Mouse (Mus musculus) liver, embryonic 14.5 days (tissue): ENCODE measurements around the gene Teddm2. TPM values are rescaled to one million over a fixed set of nuclear protein-coding genes. Genes with fewer than 3 reads are reported as not detected.

Experiments
- ATAC-seq: fragments of 200-750 bp; cut with Nextera tagmentation; 2 replicates; pipeline ENCODE4 v1.8.0; 2017; ENCODE audit warnings: moderate number of reproducible peaks, mild to moderate bottlenecking, moderate library complexity; ENCODE audit not compliant: insufficient read depth
- DNase-seq, 3 experiments: peaks; one replicate each; pipeline ENCODE4 v3.0.0-alpha.2; 2012 to 2013; ENCODE audit warnings: low read depth in 3 of 3, low spot score in 3 of 3
- H3K27ac ChIP-seq: fragments of 300-500 bp; sonication (generic); 2 replicates; pipeline ENCODE4 v1.5.1; 2014; ENCODE audit warnings: moderate library complexity, mild to moderate bottlenecking, control low read depth, inconsistent platforms
- H3K27me3 ChIP-seq: fragments of 300-500 bp; sonication (generic); 2 replicates; pipeline ENCODE4 v1.6.1; 2014; ENCODE audit warnings: mild to moderate bottlenecking, low read length, moderate library complexity; ENCODE audit not compliant: control insufficient read depth, insufficient read depth
- H3K36me3 ChIP-seq: fragments of 300-500 bp; sonication (generic); replicated peaks from 2 replicates; pipeline ENCODE4 v1.6.1; 2014; ENCODE audit warnings: low read depth; ENCODE audit not compliant: control insufficient read depth, insufficient read depth
- H3K4me1 ChIP-seq, 2 experiments: fragments of 200-500 bp in 1 of 2; fragments of 300-500 bp in 1 of 2; sonication (generic) in 1 of 2; replicated peaks; 2 replicates each; pipeline ENCODE4 v1.6.1; 2012 to 2014; ENCODE audit warnings: antibody characterized with exemption in 1 of 2, inconsistent platforms in 1 of 2, low read length in 1 of 2; ENCODE audit not compliant: control insufficient read depth in 2 of 2, insufficient read depth in 2 of 2
- H3K4me2 ChIP-seq: fragments of 300-500 bp; sonication (generic); 2 replicates; pipeline ENCODE4 v1.6.1; 2014; ENCODE audit warnings: low read depth, mild to moderate bottlenecking, control low read depth, moderate library complexity
- H3K4me3 ChIP-seq, 2 experiments: fragments of 200-500 bp in 1 of 2; fragments of 300-500 bp in 1 of 2; sonication (generic) in 1 of 2; 2 replicates each; pipeline ENCODE4 v1.5.1; 2012 to 2014; ENCODE audit warnings: low read depth in 2 of 2, low read length in 2 of 2, mild to moderate bottlenecking in 2 of 2, control low read depth in 1 of 2, inconsistent platforms in 1 of 2, moderate library complexity in 1 of 2; ENCODE audit not compliant: insufficient read depth in 1 of 2
- H3K9ac ChIP-seq: fragments of 300-500 bp; sonication (generic); replicated peaks from 2 replicates; pipeline ENCODE4 v1.6.1; 2014; ENCODE audit warnings: mild to moderate bottlenecking, control low read depth, moderate library complexity
- H3K9me3 ChIP-seq: fragments of 300-500 bp; sonication (generic); 2 replicates; pipeline ENCODE4 v1.6.1; 2016; ENCODE audit warnings: low read length, mixed read lengths; ENCODE audit not compliant: control insufficient read depth
- CTCF ChIP-seq: IDR thresholded peaks from 2 replicates; pipeline ENCODE4 v1.5.1; 2016; ENCODE audit warnings: antibody characterized with exemption, low read depth, control low read depth
- EP300 ChIP-seq: IDR thresholded peaks from 2 replicates; pipeline ENCODE4 v1.6.1; 2016; ENCODE audit warnings: antibody characterized with exemption, low read depth
- WGBS: fragments of 180-500 bp; shearing (Covaris S2); extraction: QIAGEN DNeasy Blood & Tissue Kit; methylation state at CpG from one replicate; pipeline ENCODE4 v1.1.7; 2014; ENCODE audit not compliant: insufficient replicate concordance; 5-methylcytosine and 5-hydroxymethylcytosine counted together
- microRNA-seq: library from miRNA; unstranded; fragments of <30 nt; microRNA quantifications from one replicate; pipeline ENCODE4, GENCODE M21; 2016
- polyA plus RNA-seq, 2 experiments: library from polyadenylated mRNA; depleted of rRNA in 1 of 2; stranded (reverse) in 1 of 2; unstranded in 1 of 2; fragments of >200 nt; fragmentation: Nextera tagmentation in 1 of 2; extraction: Ambion mirVana in 1 of 2; gene quantifications; 2 replicates each; pipeline versions ENCODE4 v1.2.1 to v1.2.3; 2012 to 2014

The Teddm2 gene
- polyA plus RNA-seq, 2 experiments, result 0.14 to 0.28 TPM

DNA sequence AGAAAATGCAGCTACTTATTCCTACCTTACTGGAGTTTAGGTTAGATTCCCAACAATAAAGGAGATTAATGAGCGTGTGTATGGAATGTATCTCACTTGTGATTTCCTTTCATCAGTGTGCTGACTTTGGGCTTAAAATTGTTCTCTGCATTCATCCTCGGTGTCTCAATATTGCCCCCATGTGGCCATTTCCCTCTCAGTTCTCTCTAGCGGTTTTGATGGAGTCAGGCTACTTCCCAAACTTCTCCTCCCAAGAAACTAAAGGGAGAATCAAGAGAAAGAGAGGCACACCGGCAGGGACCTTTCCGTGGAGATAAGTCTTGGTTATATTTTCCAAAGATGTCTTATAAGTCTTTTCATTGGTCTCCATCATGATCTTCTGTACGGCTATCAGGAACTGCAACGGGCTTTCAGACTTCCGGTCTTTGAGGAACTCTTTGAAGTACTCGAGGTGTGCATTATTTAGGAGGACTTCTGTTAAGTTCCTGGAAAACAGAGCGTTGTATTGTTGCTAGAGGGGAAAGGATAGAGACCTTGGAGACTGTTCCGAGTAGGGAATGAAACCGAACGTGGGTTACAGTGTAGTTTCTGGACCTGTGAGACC is 92.5 kb downstream of the Teddm2 start:
- ATAC-seq (no peak), DNase-seq (peak in 2 of 3 experiments; percentile 13)
- H3K27ac ChIP-seq, result no peak overlapping the region
- H3K4me1 ChIP-seq, result no peaks in the 10 kb centered on the region
- H3K9me3 ChIP-seq, result no peaks in the 10 kb centered on the region
- WGBS, result 25% methylated on average over 13 of the region's 13 CpGs
- H3K4me3 ChIP-seq, result no peak overlapping the region
- peak overlapping the region; percentile 40; the same call in 1 of the 2 replicates for H3K4me2 ChIP-seq
- H3K9ac ChIP-seq, result no peak overlapping the region
- no peak for TF ChIP-seq EP300
- peak; percentile 65 for TF ChIP-seq CTCF
- H3K36me3 ChIP-seq, result no peaks in the 10 kb centered on the region
- no peaks in the 10 kb centered on the region for H3K27me3 ChIP-seq

DNA sequence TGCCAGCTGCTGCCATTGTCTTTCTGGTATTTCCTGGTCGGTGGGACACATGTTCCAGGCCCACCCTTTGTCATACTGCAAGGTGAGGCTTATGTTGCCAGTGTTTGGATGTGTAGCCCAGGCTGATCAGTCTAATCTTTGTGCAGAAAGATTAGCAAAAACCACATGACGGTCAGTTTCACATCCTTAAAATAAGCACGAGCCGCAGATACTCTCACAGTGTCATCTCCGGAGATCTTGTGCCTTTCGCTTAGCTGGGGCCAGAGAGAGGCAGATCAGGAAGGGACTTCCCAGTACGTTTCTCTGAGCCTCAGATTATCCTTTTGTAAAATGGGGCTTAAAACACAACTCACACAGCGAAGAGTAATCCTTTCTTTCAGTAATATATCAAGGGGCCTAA is 96.5 kb downstream of the Teddm2 start:
- Histone ChIP-seq H3K36me3 (no peaks in the 10 kb centered on the region), H3K4me2 (no peak overlapping the region), H3K9ac (no peak overlapping the region), H3K4me3 (no peak overlapping the region), H3K27me3 (no peaks in the 10 kb centered on the region), H3K4me1 (no peaks in the 10 kb centered on the region), H3K9me3 (no peaks in the 10 kb centered on the region), H3K27ac (no peak overlapping the region)
- 45% methylated on average over 8 of the region's 8 CpGs for whole genome bisulfite sequencing
- DNase-seq, result no peak
- TF ChIP-seq CTCF, result no peak
- TF ChIP-seq EP300, result no peak
- no peak for ATAC-seq

DNA sequence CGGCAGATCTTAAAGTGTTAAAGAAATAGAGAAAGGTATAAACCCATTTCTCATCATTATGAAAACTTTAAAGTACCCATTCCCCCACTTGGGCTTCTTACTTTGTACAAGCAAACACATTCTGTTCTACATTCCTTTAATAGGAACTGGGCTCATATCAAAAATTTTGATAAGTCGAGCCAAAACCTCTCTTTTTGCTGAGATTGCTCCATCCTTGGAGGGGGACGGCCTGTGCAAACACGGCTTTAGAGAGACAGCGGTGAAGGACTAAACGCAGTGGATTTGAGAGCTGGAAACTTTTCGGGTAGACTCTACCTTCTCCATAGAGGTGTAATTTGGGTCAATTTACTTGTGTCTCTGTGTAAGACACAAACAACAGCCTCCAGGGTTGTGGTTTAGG is 97.3 kb downstream of the Teddm2 start:
- WGBS, result 58% methylated on average over 7 of the region's 7 CpGs
- TF ChIP-seq EP300 (no peak), CTCF (no peak)
- no peaks in the 10 kb centered on the region for H3K4me1 ChIP-seq
- DNase-seq (no peak), ATAC-seq (no peak)
- H3K9me3 ChIP-seq, result no peaks in the 10 kb centered on the region
- H3K4me3 ChIP-seq, result no peak overlapping the region
- H3K27me3 ChIP-seq, result no peaks in the 10 kb centered on the region
- H3K9ac ChIP-seq, result no peak overlapping the region
- H3K4me2 ChIP-seq, result no peak overlapping the region
- no peak overlapping the region for H3K27ac ChIP-seq
- no peaks in the 10 kb centered on the region for H3K36me3 ChIP-seq

Small RNA genes within 50 kb of the gene (microRNA-seq; reads per million reads assigned to microRNA genes)
- 53.3 reads per million, percentile 41 among the genes with 10 or more reads in this experiment for gene Mir8114

Other genes with a start within 250 kb of the Teddm2 start
- 0.01 and 0.02 TPM in 2 replicates for gene Rgs8, start 247.2 kb downstream of the Teddm2 start, polyA plus RNA-seq (2012; rRNA removed)
- not detected in 2 replicates for gene Rgs8, start 247.2 kb downstream of the Teddm2 start, polyA plus RNA-seq (2014; fragmentation: Nextera tagmentation; extraction: Ambion mirVana)
- 0.08 and 0.16 TPM in 2 replicates for gene Rgs16, start 159.9 kb downstream of the Teddm2 start, polyA plus RNA-seq (2012; rRNA removed)
- 0.19 TPM in 1 of 2 replicates, not detected in the other for gene Rgs16, start 159.9 kb downstream of the Teddm2 start, polyA plus RNA-seq (2014; fragmentation: Nextera tagmentation; extraction: Ambion mirVana)
- 12.4 and 17.8 TPM in 2 replicates for gene Rnasel, start 150.8 kb downstream of the Teddm2 start, polyA plus RNA-seq (2012; rRNA removed)
- 15.6 TPM in 2 replicates for gene Rnasel, start 150.8 kb downstream of the Teddm2 start, polyA plus RNA-seq (2014; fragmentation: Nextera tagmentation; extraction: Ambion mirVana)
- 0.02 and 0.03 TPM in 2 replicates for gene Rgsl1, start 56.1 kb downstream of the Teddm2 start, polyA plus RNA-seq (2012; rRNA removed)
- gene Rgsl1, start 56.1 kb downstream of the Teddm2 start, polyA plus RNA-seq (2014; fragmentation: Nextera tagmentation; extraction: Ambion mirVana), result not detected in 2 replicates
- gene Teddm1b, start 25.9 kb downstream of the Teddm2 start, polyA plus RNA-seq (2012; rRNA removed), result not detected in 2 replicates
- 0.05 and 0.08 TPM in 2 replicates for gene Teddm1b, start 25.9 kb downstream of the Teddm2 start, polyA plus RNA-seq (2014; fragmentation: Nextera tagmentation; extraction: Ambion mirVana)
- gene Teddm1a, start 8.5 kb downstream of the Teddm2 start, polyA plus RNA-seq (2012; rRNA removed), result not detected in 2 replicates
- not detected in 2 replicates for gene Teddm1a, start 8.5 kb downstream of the Teddm2 start, polyA plus RNA-seq (2014; fragmentation: Nextera tagmentation; extraction: Ambion mirVana)
- gene Glul, start 284 bp downstream of the Teddm2 start, polyA plus RNA-seq (2012; rRNA removed), result 46.7 and 71.1 TPM in 2 replicates
- 101 and 103 TPM in 2 replicates for gene Glul, start 284 bp downstream of the Teddm2 start, polyA plus RNA-seq (2014; fragmentation: Nextera tagmentation; extraction: Ambion mirVana)